Mouse (Mus musculus) lung, adult 2 months (tissue): ENCODE results near the gene Polr1a. TPM values are rescaled to one million over a fixed set of nuclear protein-coding genes. Genes with fewer than 3 reads are reported as not detected.
A peak's percentile ranks its signal among the peaks of the same experiment; 100 is the strongest.
"Not testable (repeated sequence)": the region's sequence is repeated elsewhere in the genome, so short reads cannot be mapped to it uniquely, and the experiment has no call there.

Source experiments
- DNase-seq: peaks from one replicate; pipeline ENCODE4 v3.0.0; 2022
- H3K4me1 ChIP-seq: fragments of 200-500 bp; 2 replicates; pipeline ENCODE4 v1.6.1; 2011; ENCODE audit warnings: low read length; ENCODE audit not compliant: control insufficient read depth, insufficient read depth
- H3K4me3 ChIP-seq: fragments of 200-500 bp; replicated peaks from 2 replicates; pipeline ENCODE3; 2011; ENCODE audit warnings: low read depth, mild to moderate bottlenecking, control low read depth, low read length; ENCODE audit errors: extremely low read depth
- CTCF ChIP-seq: fragments of 200-500 bp; IDR thresholded peaks from 2 replicates; pipeline ENCODE4 v1.5.1; 2011; ENCODE audit warnings: mild to moderate bottlenecking, low read length, control low read depth; ENCODE audit not compliant: insufficient read depth
- POLR2A ChIP-seq: fragments of 200-500 bp; IDR thresholded peaks from 2 replicates; pipeline ENCODE4 v1.6.1; 2011; ENCODE audit warnings: low read depth, mild to moderate bottlenecking, control low read depth, low read length, borderline replicate concordance; ENCODE audit errors: extremely low read depth
- WGBS: fragments of 180-500 bp; shearing (Covaris S2); methylation state at CpG from one replicate; pipeline ENCODE4 v1.1.7; 2018; 5-methylcytosine and 5-hydroxymethylcytosine counted together
- polyA plus RNA-seq: library from polyadenylated mRNA; depleted of rRNA; stranded (reverse); fragments of >200 nt; gene quantifications from 2 replicates; pipeline ENCODE4 v1.2.3, GENCODE M21; 2012

Polr1a gene
- polyA plus RNA-seq, 1 experiment, result 11.6 TPM

DNA sequence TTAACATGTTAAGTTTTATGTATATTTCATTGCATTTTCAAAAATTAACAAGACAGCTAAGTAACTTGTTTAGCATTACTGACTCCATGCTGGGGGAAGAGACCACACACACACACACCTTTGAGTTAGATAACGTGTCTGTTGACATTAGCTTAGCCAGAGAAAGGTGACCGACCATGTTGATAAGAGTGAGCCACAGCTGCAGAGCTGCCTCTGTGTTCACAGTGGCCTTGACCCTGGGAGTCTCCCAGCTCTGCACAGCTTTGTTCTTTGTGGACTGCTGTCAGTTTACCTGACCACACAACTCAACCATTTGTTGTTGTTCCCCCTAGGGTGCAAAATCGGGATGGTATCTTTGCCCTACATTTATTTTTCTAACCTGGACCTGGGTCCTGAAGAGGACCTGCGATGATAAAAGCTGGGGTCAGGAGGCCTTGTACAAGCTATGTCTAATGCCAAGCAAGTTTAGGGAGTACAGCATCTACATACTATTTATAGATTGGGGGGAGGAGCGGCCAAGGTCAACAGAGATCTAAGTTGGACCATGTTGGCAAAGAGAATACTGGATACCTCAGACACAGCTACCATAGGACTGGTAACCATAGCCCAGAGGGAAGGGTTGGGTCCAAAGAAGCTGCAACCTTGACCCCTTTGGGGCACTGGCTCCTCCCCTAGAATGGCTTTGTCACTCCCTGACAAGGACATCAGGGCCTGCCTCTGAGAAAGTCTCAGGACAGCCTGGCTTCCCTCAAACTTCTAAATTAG lies 3.0 kb downstream of the Polr1a start:
- no peak for DNase-seq
- TF ChIP-seq CTCF (no peak), POLR2A (no peak)

DNA sequence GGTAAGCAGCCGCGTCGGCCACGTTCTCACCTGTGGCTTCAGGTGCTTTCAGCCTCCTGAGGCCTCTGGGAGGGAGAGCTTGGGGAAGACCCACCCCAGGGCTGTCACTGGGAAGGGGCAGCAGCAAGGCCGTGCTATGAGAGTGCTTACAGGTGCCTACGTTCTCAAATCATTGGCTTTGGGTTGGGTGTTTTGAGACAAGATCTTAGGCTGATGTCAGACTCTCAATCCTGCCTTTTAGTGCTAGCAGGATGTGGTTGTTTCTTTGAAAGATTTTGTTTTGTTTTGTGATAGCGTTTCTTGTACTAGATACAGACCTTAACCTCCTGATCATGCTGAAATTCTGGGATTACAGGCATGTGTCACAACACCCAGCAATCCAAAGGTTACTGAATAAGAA lies 11.9 kb downstream of the Polr1a start:
- Histone ChIP-seq H3K4me1 (no peaks in the 10 kb centered on the region), H3K4me3 (no peak overlapping the region)
- no peak for DNase-seq
- no peak for TF ChIP-seq POLR2A
- WGBS, result 94% methylated on average over 7 of the region's 7 CpGs

More for the DNA sequence above, 3.0 kb downstream of the Polr1a start:
- WGBS, result 60% methylated on average over 5 of the region's 5 CpGs
- no peak overlapping the region for H3K4me3 ChIP-seq
- H3K4me1 ChIP-seq, result peaks cover 6% of the 10 kb centered on the region

DNA sequence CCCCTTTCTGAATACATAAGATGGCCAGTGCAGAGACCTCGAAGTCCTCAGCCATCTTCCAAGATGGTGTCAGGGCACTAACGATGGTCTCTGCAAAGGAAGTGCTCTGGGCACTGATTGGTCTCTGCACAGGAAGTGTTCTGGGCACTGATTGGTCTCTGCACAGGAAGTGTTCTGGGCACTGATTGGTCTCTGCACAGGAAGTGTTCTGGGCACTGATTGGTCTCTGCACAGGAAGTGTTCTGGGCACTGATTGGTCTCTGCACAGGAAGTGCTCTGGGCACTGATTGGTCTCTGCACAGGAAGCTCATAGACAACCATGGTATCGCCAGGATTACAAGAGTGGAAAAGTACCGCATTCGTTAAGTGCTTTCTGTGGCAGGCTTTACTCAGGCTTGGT lies 16.4 kb downstream of the Polr1a start:
- 78% methylated on average over 5 of the region's 5 CpGs for WGBS
- not testable (repeated sequence) for H3K4me1 ChIP-seq, H3K4me3 ChIP-seq, DNase-seq

DNA sequence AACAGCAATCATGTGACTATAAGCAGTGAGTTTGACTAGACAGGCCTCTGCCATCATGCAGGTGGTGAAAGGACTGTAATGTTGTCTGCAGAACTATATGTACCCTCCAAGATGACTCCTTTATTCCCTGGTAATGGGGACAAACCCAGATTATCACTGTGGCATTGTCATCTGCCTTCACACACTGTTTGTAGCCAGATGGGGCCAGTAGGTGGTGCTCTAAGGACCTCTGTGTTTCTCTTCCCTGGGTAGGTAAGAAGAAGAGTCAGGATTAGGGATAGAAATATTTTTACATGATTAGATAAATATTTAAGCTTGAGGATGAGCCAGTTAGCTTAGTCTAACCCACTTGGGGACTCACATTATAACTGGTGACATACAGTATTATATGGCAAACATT lies 19.1 kb downstream of the Polr1a start:
- no peak for TF ChIP-seq POLR2A
- TF ChIP-seq CTCF, result peak; percentile 43; the same call in 1 of the 2 replicates
- H3K4me1 ChIP-seq, result no peaks in the 10 kb centered on the region
- DNase-seq, result peak; percentile 48
- no peak overlapping the region for H3K4me3 ChIP-seq

DNA sequence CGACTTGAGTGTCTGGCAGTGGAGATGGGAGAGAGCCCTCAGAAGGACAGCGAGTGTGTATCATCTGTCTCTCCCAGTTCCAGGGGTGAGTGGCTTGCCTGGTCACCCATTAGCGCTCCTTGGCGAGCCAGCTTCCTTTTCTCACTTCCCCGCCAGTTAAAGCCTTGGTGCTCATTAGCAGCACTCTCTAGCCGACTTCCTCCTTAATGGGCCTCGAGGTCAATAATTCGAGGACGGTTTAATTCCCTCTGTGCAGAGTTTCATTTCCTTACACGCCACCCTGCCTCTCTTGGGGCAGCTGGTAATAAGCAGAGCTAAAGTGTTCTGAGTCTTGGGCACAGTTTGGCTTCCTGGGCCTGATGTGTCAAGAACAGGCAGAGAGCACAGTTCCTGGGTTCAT lies 21.2 kb downstream of the Polr1a start:
- no peak for DNase-seq
- Histone ChIP-seq H3K4me1 (no peaks in the 10 kb centered on the region; the same call in 1 of the 2 replicates), H3K4me3 (no peak overlapping the region)
- no peak for TF ChIP-seq CTCF
- no peak for TF ChIP-seq POLR2A
- WGBS, result 68% methylated on average over 10 of the region's 10 CpGs

DNA sequence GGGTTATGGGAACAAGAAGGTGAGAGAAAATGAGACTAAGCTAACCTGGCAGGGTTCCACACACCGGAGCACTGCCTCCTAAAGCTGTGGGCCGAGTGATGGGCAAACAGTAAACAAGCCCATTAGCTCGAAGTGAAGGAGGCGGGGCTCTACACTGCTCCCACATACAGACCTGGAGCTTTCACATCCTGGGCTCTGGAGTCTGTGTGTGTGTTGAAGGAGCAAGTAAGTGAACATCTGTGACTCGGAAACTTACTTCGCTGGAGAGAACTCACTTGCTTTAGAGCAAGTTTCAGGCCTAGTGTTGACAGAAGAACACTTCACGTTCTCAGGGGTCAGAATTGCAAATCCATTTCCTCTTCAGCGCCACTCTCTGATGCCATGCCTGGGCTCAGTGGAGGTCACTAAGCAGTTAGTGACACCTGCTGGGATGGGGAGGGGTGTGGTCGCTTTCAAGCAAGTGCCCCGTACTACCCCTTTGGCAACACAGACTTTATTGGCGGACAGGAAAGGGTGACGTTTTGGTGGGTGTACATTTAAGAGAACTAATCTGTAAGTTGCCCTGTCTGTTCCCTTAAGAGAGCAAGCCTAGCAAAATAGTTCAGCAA lies 22.1 kb downstream of the Polr1a start:
- WGBS, result 59% methylated on average over 12 of the region's 12 CpGs
- peak; percentile 25 for DNase-seq
- Histone ChIP-seq H3K4me1 (no peaks in the 10 kb centered on the region; the same call in 1 of the 2 replicates), H3K4me3 (no peak overlapping the region)
- no peak for TF ChIP-seq POLR2A
- no peak for TF ChIP-seq CTCF

DNA sequence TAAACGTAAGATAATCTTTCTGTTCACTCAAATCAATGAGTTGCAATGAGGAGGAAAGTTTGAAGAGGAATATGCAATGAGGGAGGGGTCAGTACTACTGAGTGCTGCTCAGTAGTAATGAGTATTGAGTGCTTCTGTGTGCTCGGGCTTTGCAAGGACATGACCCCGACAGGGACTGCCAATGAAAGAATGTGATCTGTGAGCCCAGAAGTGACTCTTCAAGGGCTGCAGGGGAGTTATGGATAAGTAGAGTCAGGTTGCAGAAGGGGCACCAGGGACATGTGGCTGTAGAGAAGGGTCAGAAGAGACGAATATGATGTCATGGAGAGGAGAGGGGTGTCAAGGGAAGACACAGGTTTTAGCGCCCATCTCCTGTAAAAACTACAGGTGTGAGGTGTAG lies 23.5 kb downstream of the Polr1a start:
- H3K4me1 ChIP-seq, result no peaks in the 10 kb centered on the region; the same call in 1 of the 2 replicates
- no peak overlapping the region for H3K4me3 ChIP-seq
- TF ChIP-seq POLR2A (no peak), CTCF (no peak)
- DNase-seq, result no peak
- 76% methylated on average over 5 of the region's 5 CpGs for WGBS

DNA sequence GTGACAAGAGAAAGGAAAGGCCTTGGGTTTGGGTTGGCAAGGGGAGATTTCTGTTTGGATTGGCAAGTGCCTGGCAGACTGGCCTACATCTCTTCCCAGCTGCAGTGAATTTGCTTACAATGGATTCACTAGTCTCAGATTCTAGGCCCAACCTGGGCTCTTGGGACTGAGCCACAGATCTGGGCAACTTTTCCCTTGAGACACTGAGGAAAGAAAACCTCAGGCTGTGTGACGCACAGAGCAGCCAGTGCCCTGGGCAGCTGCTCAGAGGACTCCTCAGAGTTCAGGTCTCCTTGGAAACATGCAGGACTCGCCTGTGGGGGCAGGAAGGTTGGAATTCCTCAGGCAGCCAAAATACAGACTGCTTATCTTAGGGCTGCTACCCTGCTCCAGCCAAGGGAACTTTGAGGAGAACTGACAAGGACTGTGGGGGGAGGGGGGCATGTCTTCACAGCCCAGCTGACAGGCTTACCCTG lies 25.3 kb downstream of the Polr1a start:
- 39% methylated on average over 2 of the region's 2 CpGs for WGBS
- Histone ChIP-seq H3K4me3 (no peak overlapping the region), H3K4me1 (no peaks in the 10 kb centered on the region; the same call in 1 of the 2 replicates)
- TF ChIP-seq CTCF (no peak), POLR2A (no peak)
- DNase-seq, result peak; percentile 41

DNA sequence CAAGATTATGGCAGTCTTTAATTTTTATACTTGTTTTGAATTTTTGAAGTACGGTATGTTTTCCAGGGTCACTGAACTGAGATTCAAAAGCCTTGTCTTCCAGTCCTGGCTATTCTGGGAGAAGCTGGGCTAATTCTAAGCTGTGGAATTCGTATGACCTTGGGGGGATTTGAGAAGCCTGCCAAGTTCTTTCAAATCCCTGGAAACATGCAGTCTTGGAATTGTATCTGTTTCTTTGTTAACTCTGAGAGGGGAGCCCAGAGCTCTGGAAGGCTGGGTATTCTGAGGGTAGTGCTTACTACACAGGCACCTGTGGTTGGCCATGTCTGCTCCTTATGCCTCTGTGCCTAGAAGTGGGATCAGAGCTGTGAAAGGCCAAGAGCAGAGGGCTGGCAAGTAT lies 26.9 kb downstream of the Polr1a start:
- 68% methylated on average over 2 of the region's 2 CpGs for WGBS
- no peak for TF ChIP-seq POLR2A
- no peak for TF ChIP-seq CTCF

DNA sequence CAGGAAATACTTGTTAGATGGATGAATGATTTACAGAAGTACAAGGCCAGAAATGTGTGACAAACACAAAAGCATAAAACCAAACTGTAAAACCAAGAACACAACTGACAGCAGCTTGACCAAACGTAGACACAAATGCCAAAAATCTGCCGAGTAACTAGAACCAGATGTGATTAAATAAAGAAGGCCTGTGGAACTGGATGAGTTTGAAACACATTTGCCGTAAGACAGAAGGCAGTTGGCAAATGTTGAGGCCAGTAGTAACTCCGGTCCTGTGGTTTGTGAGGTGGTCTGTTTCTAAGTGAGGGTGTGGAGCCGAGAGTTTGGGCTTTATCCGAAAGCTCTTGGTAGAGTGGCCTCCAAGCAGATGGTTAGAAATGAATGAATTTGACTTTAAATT lies 32.1 kb downstream of the Polr1a start:
- no peak overlapping the region for H3K4me3 ChIP-seq
- TF ChIP-seq POLR2A, result no peak
- TF ChIP-seq CTCF, result no peak
- 79% methylated on average over 6 of the region's 6 CpGs for WGBS
- no peak for DNase-seq
- no peaks in the 10 kb centered on the region for H3K4me1 ChIP-seq

More for the DNA sequence above, 26.9 kb downstream of the Polr1a start:
- H3K4me3 ChIP-seq, result no peak overlapping the region
- DNase-seq, result no peak
- H3K4me1 ChIP-seq, result no peaks in the 10 kb centered on the region; the same call in 1 of the 2 replicates

DNA sequence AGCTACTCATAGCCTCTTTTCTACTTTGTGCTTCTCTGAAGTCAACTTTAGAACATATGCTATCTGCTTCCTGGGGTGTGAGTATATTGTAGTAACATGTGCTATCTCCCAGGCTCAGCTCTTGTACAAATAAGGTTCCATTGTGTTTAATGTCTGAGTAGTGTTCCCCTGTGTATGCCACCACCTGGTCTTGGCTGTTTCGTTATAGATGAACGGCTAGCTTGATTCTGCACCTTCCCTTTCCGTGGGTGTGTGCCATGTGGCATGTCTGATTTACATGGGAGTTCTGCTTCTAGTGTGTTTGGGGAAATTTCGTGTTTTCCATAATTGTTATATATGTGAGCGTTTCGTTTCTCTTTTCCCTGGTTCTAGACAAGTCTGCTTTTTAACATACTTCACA lies 36.2 kb downstream of the Polr1a start:
- DNase-seq, result no peak
- H3K4me3 ChIP-seq, result no peak overlapping the region
- H3K4me1 ChIP-seq, result no peaks in the 10 kb centered on the region
- no peak for TF ChIP-seq CTCF
- no peak for TF ChIP-seq POLR2A
- WGBS, result 77% methylated on average over 6 of the region's 6 CpGs
